Mouse (Mus musculus) embryonic fibroblast, embryonic 13.5 days (primary cell): Measurements from ENCODE around the gene Chrm1.

Experiments used
- CTCF ChIP-seq: IDR thresholded peaks from 2 replicates; pipeline ENCODE4 v1.5.1; 2011; ENCODE audit warnings: mild to moderate bottlenecking, control low read depth, low read length, moderate library complexity, borderline replicate concordance; ENCODE audit not compliant: insufficient read depth
- POLR2A ChIP-seq: IDR thresholded peaks from 2 replicates; pipeline ENCODE4 v1.6.1; 2011; ENCODE audit warnings: low read depth, mild to moderate bottlenecking, control low read depth, low read length, moderate library complexity

DNA sequence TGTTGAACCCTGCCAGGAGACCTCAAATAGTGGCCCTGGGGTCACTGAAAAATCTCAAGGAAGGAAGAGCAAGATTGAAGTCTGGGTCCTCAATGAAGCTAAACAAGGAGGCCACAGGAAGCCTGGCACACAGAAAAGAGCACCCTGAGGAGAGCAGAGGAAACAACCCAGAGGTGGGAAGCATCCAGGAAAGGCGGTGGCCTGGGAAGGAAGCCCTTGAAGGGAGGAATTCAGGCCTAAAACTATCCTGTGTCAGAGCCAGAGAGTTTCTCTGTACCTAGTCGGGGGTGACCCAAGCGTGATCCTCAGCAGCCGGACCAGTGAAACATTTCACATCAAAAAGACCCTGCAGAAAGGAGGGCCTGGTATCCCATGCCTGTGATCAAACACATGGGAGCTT lies 7.2 kb upstream of the Chrm1 start:
- TF ChIP-seq CTCF (no peak), POLR2A (no peak)
